Mouse (Mus musculus) heart, postnatal 0 days (tissue): ENCODE results near the gene Tspoap1.

Source experiments
- CTCF ChIP-seq: IDR thresholded peaks from 2 replicates; pipeline ENCODE4 v1.5.1; 2016; ENCODE audit warnings: antibody characterized with exemption, control low read depth, low read depth
- EP300 ChIP-seq: IDR thresholded peaks from 2 replicates; pipeline ENCODE4 v1.6.1; 2016; ENCODE audit warnings: antibody characterized with exemption, low read depth

DNA sequence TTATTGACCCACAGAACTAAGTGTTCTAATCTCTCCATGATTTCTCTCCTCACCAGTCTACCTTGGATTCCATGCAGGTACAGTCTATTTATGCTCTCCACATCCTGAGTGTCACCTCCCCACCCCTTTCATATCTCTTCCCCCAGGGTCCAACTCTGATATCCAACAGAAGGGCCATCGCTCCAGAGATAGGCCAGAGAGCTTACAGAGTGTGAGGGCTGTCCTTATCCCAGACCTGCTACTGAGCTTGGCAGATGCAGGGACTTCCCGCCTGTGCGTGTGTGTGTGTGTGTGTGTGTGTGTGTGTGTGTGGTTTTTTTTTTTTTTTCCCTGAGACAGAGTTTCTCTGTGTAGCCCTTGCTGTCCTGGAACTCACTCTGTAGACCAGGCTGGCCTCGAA, 8.4 kb downstream of the Tspoap1 start:
- TF ChIP-seq EP300 (no peak), CTCF (no peak)
